Mouse (Mus musculus) thymus, adult 2 months (tissue): Measurements from ENCODE around the gene Prkaa1. TPM values are rescaled to one million over a fixed set of nuclear protein-coding genes. Genes with fewer than 3 reads are reported as not detected.
"Not testable (repeated sequence)": the region's sequence is repeated elsewhere in the genome, so short reads cannot be mapped to it uniquely, and the experiment has no call there.

Source experiments
- DNase-seq: peaks from one replicate; pipeline ENCODE4 v3.0.0; 2021
- H3K27ac ChIP-seq: fragments of 200-500 bp; 2 replicates; pipeline ENCODE4 v1.5.1; 2012; ENCODE audit warnings: low read length, control low read depth; ENCODE audit not compliant: control insufficient read depth, insufficient read depth
- H3K27me3 ChIP-seq: fragments of 200-500 bp; 2 replicates; pipeline ENCODE4 v1.6.1; 2012; ENCODE audit warnings: mild to moderate bottlenecking, low read length, moderate library complexity, mixed read lengths; ENCODE audit not compliant: control insufficient read depth, insufficient read depth
- H3K36me3 ChIP-seq: fragments of 200-500 bp; 2 replicates; pipeline ENCODE4 v1.6.1; 2012; ENCODE audit warnings: mild to moderate bottlenecking, low read length, moderate library complexity; ENCODE audit not compliant: control insufficient read depth, insufficient read depth
- H3K4me1 ChIP-seq: fragments of 200-500 bp; replicated peaks from 2 replicates; pipeline ENCODE4 v1.6.1; 2012; ENCODE audit warnings: low read length; ENCODE audit not compliant: control insufficient read depth, insufficient read depth
- H3K4me3 ChIP-seq: fragments of 200-500 bp; 2 replicates; pipeline ENCODE4 v1.5.1; 2012; ENCODE audit warnings: mild to moderate bottlenecking, low read length, control low read depth, moderate library complexity; ENCODE audit not compliant: control insufficient read depth, insufficient read depth
- CTCF ChIP-seq: fragments of 200-500 bp; IDR thresholded peaks from 2 replicates; pipeline ENCODE4 v1.5.1; 2012; ENCODE audit warnings: mild to moderate bottlenecking, control low read depth, low read length, moderate library complexity, borderline replicate concordance; ENCODE audit not compliant: control insufficient read depth, poor library complexity, insufficient read depth; ENCODE audit errors: extremely low read depth
- POLR2A ChIP-seq: fragments of 200-500 bp; IDR thresholded peaks from 2 replicates; pipeline ENCODE4 v1.6.1; 2012; ENCODE audit warnings: mild to moderate bottlenecking, low read length, control low read depth, moderate library complexity; ENCODE audit not compliant: control insufficient read depth, poor library complexity, insufficient read depth; ENCODE audit errors: extremely low read depth
- WGBS: fragments of 180-500 bp; shearing (Covaris S2); methylation state at CpG from one replicate; pipeline ENCODE4 v1.1.7; 2018; 5-methylcytosine and 5-hydroxymethylcytosine counted together
- polyA plus RNA-seq: library from polyadenylated mRNA; depleted of rRNA; stranded (reverse); fragments of >200 nt; gene quantifications from 2 replicates; pipeline ENCODE4 v1.2.3, GENCODE M21; 2012; rRNA removed

Gene Prkaa1
- polyA plus RNA-seq, 1 experiment: 4.7 TPM

DNA sequence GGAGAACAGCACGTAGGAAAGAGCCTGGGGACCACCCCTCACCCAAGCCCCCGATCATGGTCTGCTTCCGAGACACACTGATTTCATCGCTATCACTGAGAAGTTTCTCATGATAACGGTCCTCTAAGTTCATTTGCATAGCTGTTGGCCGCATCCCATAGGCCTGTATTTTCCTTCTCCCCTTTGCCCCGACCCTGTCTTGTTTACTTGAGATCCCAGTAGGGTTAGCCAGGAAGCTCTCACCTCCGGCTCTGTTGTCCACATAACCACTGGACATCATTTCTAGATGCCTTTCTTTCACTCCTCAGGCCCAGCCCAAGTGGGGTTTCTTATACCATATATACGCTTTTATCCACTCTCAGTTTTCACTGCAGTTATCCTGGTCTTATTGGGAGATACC, 51.3 kb downstream of the Prkaa1 start:
- Histone ChIP-seq H3K27me3 (no peaks in the 10 kb centered on the region), H3K4me3 (no peak overlapping the region), H3K4me1 (no peaks in the 10 kb centered on the region), H3K36me3 (peaks cover 11% of the 10 kb centered on the region; the same call in 1 of the 2 replicates), H3K27ac (no peak overlapping the region)
- WGBS: 97% methylated on average over 9 of the region's 9 CpGs
- TF ChIP-seq POLR2A: no peak
- TF ChIP-seq CTCF: no peak
- DNase-seq: no peak

DNA sequence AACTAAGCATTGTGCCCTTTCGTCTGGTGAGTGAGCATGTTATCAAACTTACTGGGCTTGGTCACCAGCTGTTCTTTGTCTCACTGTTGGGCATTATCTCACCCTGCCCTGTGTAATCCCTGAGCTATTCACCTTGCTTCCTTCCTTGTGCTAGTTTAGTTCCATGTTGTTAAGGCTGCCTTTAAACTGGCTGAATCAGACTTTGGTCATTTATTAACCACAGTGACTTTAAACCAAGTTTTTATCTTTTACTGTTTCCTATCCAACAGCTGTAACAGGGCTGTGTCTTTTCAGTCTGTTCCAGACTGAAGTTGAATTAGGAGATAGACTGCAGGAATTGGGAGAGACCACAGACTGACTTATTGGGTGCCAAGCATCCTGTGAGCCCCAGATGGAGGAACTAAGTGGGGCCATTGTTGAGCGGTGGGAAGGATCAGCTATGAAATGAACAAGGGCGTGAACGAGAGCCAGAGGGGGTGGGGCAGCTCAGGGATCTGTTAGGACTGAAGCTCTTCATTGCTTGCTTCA, 52.4 kb downstream of the Prkaa1 start:
- TF ChIP-seq CTCF (no peak), POLR2A (no peak)
- Histone ChIP-seq H3K27ac (no peak overlapping the region), H3K4me1 (no peaks in the 10 kb centered on the region), H3K36me3 (peaks cover 8% of the 10 kb centered on the region; the same call in 1 of the 2 replicates), H3K4me3 (no peak overlapping the region), H3K27me3 (no peaks in the 10 kb centered on the region)
- DNase-seq: no peak
- 72% methylated on average over 4 of the region's 4 CpGs for WGBS

DNA sequence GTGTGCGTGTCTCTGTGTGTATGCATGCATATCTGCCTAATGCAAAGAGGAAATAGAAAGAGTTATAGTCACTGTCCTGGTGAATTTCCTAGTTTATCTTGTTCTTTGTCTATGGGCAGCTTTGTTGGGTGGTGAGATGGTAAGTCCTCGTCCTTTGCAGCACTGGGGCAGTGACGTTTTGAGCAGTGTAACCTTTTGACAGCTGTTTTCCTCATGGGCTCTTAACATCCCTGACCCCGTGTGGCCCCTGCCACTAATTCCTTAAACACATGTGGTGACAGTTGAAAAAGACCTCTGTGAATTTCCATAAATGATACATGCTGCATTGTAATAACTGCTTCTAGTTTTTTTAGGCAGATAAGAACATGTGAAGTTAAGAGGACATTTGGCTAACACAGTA, 53.0 kb downstream of the Prkaa1 start:
- Histone ChIP-seq H3K4me3 (no peak overlapping the region), H3K27ac (no peak overlapping the region), H3K4me1 (no peaks in the 10 kb centered on the region), H3K36me3 (peaks cover 6% of the 10 kb centered on the region; the same call in 1 of the 2 replicates), H3K27me3 (no peaks in the 10 kb centered on the region)
- no peak for TF ChIP-seq CTCF
- TF ChIP-seq POLR2A: no peak
- DNase-seq: no peak
- WGBS: 95% methylated on average over 4 of the region's 4 CpGs

DNA sequence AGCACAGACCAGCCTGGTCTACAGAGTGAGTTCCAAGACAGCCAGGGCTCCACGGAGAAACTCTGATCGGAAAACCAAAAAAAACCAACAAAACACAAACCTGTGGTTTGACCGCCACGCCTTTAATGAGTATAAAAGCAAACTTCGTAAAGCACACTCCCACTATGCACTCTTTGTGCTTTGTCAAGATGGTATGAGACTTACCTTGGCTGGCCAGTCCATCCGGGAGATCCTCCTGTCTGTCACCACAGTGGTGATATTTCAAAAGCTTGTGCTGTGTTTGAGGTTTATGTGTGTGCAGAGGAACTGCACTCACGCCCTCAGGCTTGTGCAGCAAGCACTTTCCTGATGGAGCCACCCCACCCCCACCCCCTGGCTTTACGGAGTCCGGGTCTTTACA, 61.6 kb downstream of the Prkaa1 start:
- no peak overlapping the region for H3K4me3 ChIP-seq
- TF ChIP-seq POLR2A (no peak), CTCF (no peak)
- H3K36me3 ChIP-seq: no peaks in the 10 kb centered on the region
- no peak for DNase-seq
- no peaks in the 10 kb centered on the region for H3K27me3 ChIP-seq
- H3K27ac ChIP-seq: no peak overlapping the region
- WGBS: 84% methylated on average over 9 of the region's 9 CpGs
- H3K4me1 ChIP-seq: no peaks in the 10 kb centered on the region

DNA sequence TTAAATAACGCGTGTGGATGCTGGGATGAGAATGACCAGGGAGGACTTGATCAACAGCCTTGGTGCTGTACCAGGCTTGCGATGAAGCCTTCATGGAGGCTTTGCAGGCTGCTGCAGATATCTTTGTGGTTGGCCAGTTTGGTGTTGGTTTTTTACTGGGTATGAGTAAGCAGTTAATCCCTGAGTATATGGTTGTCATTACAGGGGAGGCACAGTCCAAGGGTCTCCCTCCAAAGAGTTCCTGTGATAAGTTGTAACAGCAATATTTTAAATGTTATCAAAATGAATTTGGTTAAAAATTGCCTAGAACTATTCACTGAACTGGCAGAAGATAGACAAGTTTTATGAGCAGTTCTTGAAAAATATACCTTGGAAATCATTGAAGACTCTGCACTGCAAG, 65.5 kb downstream of the Prkaa1 start:
- no peak for DNase-seq
- 96% methylated on average over 3 of the region's 3 CpGs for WGBS
- Histone ChIP-seq H3K27me3 (no peaks in the 10 kb centered on the region), H3K27ac (no peak overlapping the region), H3K4me3 (no peak overlapping the region), H3K36me3 (peaks cover 5% of the 10 kb centered on the region), H3K4me1 (no peaks in the 10 kb centered on the region)
- TF ChIP-seq POLR2A (no peak), CTCF (no peak)

DNA sequence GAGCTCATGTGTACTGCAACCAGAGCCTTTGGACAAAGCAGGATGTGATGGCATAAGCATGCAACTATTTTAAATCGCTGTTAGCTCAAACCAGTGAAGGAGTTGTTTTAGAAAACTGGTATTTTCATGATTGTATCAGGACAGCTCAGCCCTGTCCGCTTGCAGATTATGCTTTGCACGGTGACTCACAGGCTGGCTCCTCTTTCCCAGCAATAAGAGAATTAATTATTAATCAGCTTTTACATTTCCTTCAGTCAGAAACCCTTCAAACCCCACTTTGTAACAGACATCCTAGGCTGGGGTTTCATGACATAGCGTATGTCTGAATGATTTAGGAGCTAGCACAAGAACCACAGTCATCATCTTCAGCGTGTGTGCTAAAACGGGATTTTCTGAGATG, 76.8 kb downstream of the Prkaa1 start:
- no peak for DNase-seq
- Histone ChIP-seq H3K4me1 (no peaks in the 10 kb centered on the region), H3K4me3 (no peak overlapping the region), H3K27ac (no peak overlapping the region), H3K27me3 (no peaks in the 10 kb centered on the region), H3K36me3 (peaks cover 9% of the 10 kb centered on the region)
- TF ChIP-seq POLR2A (no peak), CTCF (no peak)
- 98% methylated on average over 6 of the region's 6 CpGs for WGBS

DNA sequence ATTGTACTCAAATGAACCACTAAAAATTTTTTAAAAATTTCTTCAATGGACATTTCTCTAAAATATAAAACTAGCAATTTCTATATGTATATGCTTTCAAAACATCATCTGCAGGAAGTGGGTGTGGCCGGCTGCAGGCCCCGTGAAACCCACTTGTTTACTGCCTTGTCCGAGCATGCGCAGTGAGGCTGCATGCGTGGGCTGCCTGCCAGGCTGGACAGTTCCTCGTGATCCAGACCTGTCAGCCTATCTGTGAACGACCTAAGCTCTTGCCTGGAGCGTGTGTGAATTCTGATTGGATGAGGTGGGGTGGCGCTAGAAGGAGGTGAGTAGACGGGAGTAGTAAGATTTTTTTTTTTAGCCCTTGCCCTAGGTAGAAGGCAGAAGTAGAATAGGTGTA, 87.1 kb downstream of the Prkaa1 start:
- WGBS: 90% methylated on average over 10 of the region's 10 CpGs
- DNase-seq, H3K27ac ChIP-seq, H3K4me1 ChIP-seq, H3K4me3 ChIP-seq, H3K27me3 ChIP-seq: not testable (repeated sequence)
- H3K36me3 ChIP-seq: peaks cover 35% of the 10 kb centered on the region

Other genes starting within 250 kb of the Prkaa1 start
- gene Mroh2b, start 245.1 kb upstream of the Prkaa1 start, polyA plus RNA-seq: 0.07 TPM in 1 of 2 replicates, not detected in the other
- gene C7, start 80.1 kb upstream of the Prkaa1 start, polyA plus RNA-seq: 0.45 and 0.77 TPM in 2 replicates
- gene Card6, start 35.3 kb upstream of the Prkaa1 start, polyA plus RNA-seq: 4.1 and 4.3 TPM in 2 replicates
- gene Rpl37, start 27.2 kb upstream of the Prkaa1 start, polyA plus RNA-seq: 718 and 831 TPM in 2 replicates
- gene Ttc33, start 41.7 kb downstream of the Prkaa1 start, polyA plus RNA-seq: 3.8 and 4.9 TPM in 2 replicates
- gene Ptger4, start 100.3 kb downstream of the Prkaa1 start, polyA plus RNA-seq: 61.0 and 63.0 TPM in 2 replicates